Mouse (Mus musculus): ENCODE results near the gene Ramac. TPM values are rescaled to one million over a fixed set of nuclear protein-coding genes. Genes with fewer than 3 reads are reported as not detected.

Ramac gene
- total and polyA plus RNA-seq, 3 experiments = 29.4 to 99.7 (median 41.5) TPM

- H3K9me3 ChIP-seq (replicated peaks) = no peaks in the 10 kb centered on the region
- H3K27me3 ChIP-seq (ENCODE audit: insufficient read depth, low read length) = no peaks in the 10 kb centered on the region
- peaks cover 55% of the 10 kb centered on the region for H3K36me3 ChIP-seq (replicated peaks)
- H3K4me1 ChIP-seq (ENCODE audit: insufficient read depth, low read depth, low read length) = peaks cover 23% of the 10 kb centered on the region
- TF ChIP-seq CTCF (IDR thresholded peaks at IDR 0.05; ENCODE audit: low read depth, low read length) (no peak), GATA2 (IDR thresholded peaks at IDR 0.05; ENCODE audit: borderline replicate concordance, low read depth, low read length) (no peak), GATA1 (IDR thresholded peaks at IDR 0.05; ENCODE audit: borderline replicate concordance, low read length) (no peak), POLR2AphosphoS5 (IDR thresholded peaks at IDR 0.05; ENCODE audit: insufficient replicate concordance, low read depth, low read length) (no peak), TAL1 (conservative IDR thresholded peaks at IDR 0.05; ENCODE audit: low read depth, low read length) (no peak)
- ATAC-seq (ENCODE audit: extremely low read depth, insufficient number of reproducible peaks, low FRiP score, poor library complexity, severe bottlenecking) = peak; percentile 22; the same call in 1 of the 2 replicates
- no peak overlapping the region; the same call in 1 of the 2 replicates for H3K4me3 ChIP-seq (ENCODE audit: low read depth, low read length)
- peak; percentile 66 for DNase-seq (ENCODE audit: low spot score)
Measured at GRCm38 (mm10) chr7:81772786-81773539, 10.2 kb downstream of the Ramac start.

- Histone ChIP-seq H3K36me3 (replicated peaks) (peaks cover 64% of the 10 kb centered on the region), H3K4me1 (ENCODE audit: insufficient read depth, low read depth, low read length) (peaks cover 23% of the 10 kb centered on the region)
- ATAC-seq (ENCODE audit: extremely low read depth, insufficient number of reproducible peaks, low FRiP score, poor library complexity, severe bottlenecking) = no peak
Measured at GRCm38 (mm10) chr7:81775325-81775724, 12.6 kb downstream of the Ramac start.

GRCm38 (mm10) chr7:81777667-81778218 is 15.0 kb downstream of the Ramac start:
- no peak for DNase-seq (ENCODE audit: low spot score)
- H3K9me3 ChIP-seq (replicated peaks) = peaks cover 14% of the 10 kb centered on the region

More at GRCm38 (mm10) chr7:81775325-81775724, 12.6 kb downstream of the Ramac start:
- TF ChIP-seq GATA1 (IDR thresholded peaks at IDR 0.05; ENCODE audit: borderline replicate concordance, low read length) = no peak
- TF ChIP-seq GATA2 (IDR thresholded peaks at IDR 0.05; ENCODE audit: borderline replicate concordance, low read depth, low read length) = no peak
- TF ChIP-seq POLR2AphosphoS5 (IDR thresholded peaks at IDR 0.05; ENCODE audit: insufficient replicate concordance, low read depth, low read length) = no peak
- TF ChIP-seq CTCF (IDR thresholded peaks at IDR 0.05; ENCODE audit: low read depth, low read length) = no peak
- no peak for TF ChIP-seq TAL1 (conservative IDR thresholded peaks at IDR 0.05; ENCODE audit: low read depth, low read length)
- DNase-seq (ENCODE audit: low spot score) = no peak
- H3K27me3 ChIP-seq (ENCODE audit: insufficient read depth, low read length) = no peaks in the 10 kb centered on the region
- peaks cover 4% of the 10 kb centered on the region for H3K9me3 ChIP-seq (replicated peaks)
- H3K4me3 ChIP-seq (ENCODE audit: low read depth, low read length) = no peak overlapping the region

GRCm38 (mm10) chr7:81788536-81788935 is 25.8 kb downstream of the Ramac start:
- Histone ChIP-seq H3K9me3 (replicated peaks) (no peaks in the 10 kb centered on the region), H3K4me3 (ENCODE audit: low read depth, low read length) (peak overlapping the region; percentile 80), H3K4me1 (ENCODE audit: insufficient read depth, low read depth, low read length) (peaks cover 25% of the 10 kb centered on the region), H3K36me3 (replicated peaks) (peaks cover 40% of the 10 kb centered on the region), H3K27me3 (ENCODE audit: insufficient read depth, low read length) (no peaks in the 10 kb centered on the region)
- DNase-seq (ENCODE audit: low spot score) (peak; percentile 16), ATAC-seq (ENCODE audit: extremely low read depth, insufficient number of reproducible peaks, low FRiP score, poor library complexity, severe bottlenecking) (no peak)
- TF ChIP-seq CTCF (IDR thresholded peaks at IDR 0.05; ENCODE audit: low read depth, low read length) (no peak), GATA1 (IDR thresholded peaks at IDR 0.05; ENCODE audit: borderline replicate concordance, low read length) (no peak), GATA2 (IDR thresholded peaks at IDR 0.05; ENCODE audit: borderline replicate concordance, low read depth, low read length) (no peak), POLR2AphosphoS5 (IDR thresholded peaks at IDR 0.05; ENCODE audit: insufficient replicate concordance, low read depth, low read length) (no peak), TAL1 (conservative IDR thresholded peaks at IDR 0.05; ENCODE audit: low read depth, low read length) (no peak)

More at GRCm38 (mm10) chr7:81777667-81778218, 15.0 kb downstream of the Ramac start:
- no peak for TF ChIP-seq CTCF (IDR thresholded peaks at IDR 0.05; ENCODE audit: low read depth, low read length)
- H3K36me3 ChIP-seq (replicated peaks) = peaks cover 72% of the 10 kb centered on the region
- H3K27me3 ChIP-seq (ENCODE audit: insufficient read depth, low read length) = no peaks in the 10 kb centered on the region
- no peak overlapping the region for H3K4me3 ChIP-seq (ENCODE audit: low read depth, low read length)
- H3K4me1 ChIP-seq (ENCODE audit: insufficient read depth, low read depth, low read length) = peaks cover 18% of the 10 kb centered on the region
- no peak for ATAC-seq (ENCODE audit: extremely low read depth, insufficient number of reproducible peaks, low FRiP score, poor library complexity, severe bottlenecking)

GRCm38 (mm10) chr7:81789095-81789757 is 26.5 kb downstream of the Ramac start, which contains the start of gene 3110040N11Rik:
Gene 3110040N11Rik, minus strand, starts transcription at chr7:81789478.
- Histone ChIP-seq H3K4me1 (ENCODE audit: insufficient read depth, low read depth, low read length) (peaks cover 25% of the 10 kb centered on the region), H3K36me3 (replicated peaks) (peaks cover 45% of the 10 kb centered on the region), H3K27me3 (ENCODE audit: insufficient read depth, low read length) (no peaks in the 10 kb centered on the region), H3K9me3 (replicated peaks) (no peaks in the 10 kb centered on the region), H3K4me3 (ENCODE audit: low read depth, low read length) (peak within 1 kb of the TSS; percentile 80)
- TF ChIP-seq POLR2AphosphoS5 (IDR thresholded peaks at IDR 0.05; ENCODE audit: insufficient replicate concordance, low read depth, low read length) = 0 out of 2 replicates have a peak, but pooled peaks have one; percentile 29
- no peak for TF ChIP-seq CTCF (IDR thresholded peaks at IDR 0.05; ENCODE audit: low read depth, low read length)
- DNase-seq (ENCODE audit: low spot score) (peak; percentile 75), ATAC-seq (ENCODE audit: extremely low read depth, insufficient number of reproducible peaks, low FRiP score, poor library complexity, severe bottlenecking) (peak; percentile 79)

GRCm38 (mm10) chr7:81806067-81806466 is 43.3 kb downstream of the Ramac start:
- ATAC-seq (ENCODE audit: extremely low read depth, insufficient number of reproducible peaks, low FRiP score, poor library complexity, severe bottlenecking) = peak; percentile 49; the same call in 1 of the 2 replicates
- DNase-seq (ENCODE audit: low spot score) = no peak
- H3K27me3 ChIP-seq (ENCODE audit: insufficient read depth, low read length) = no peaks in the 10 kb centered on the region
- no peak overlapping the region for H3K4me3 ChIP-seq (ENCODE audit: low read depth, low read length)
- H3K9me3 ChIP-seq (replicated peaks) = no peaks in the 10 kb centered on the region
- TF ChIP-seq GATA1 (IDR thresholded peaks at IDR 0.05; ENCODE audit: borderline replicate concordance, low read length) (no peak), POLR2AphosphoS5 (IDR thresholded peaks at IDR 0.05; ENCODE audit: insufficient replicate concordance, low read depth, low read length) (no peak), CTCF (IDR thresholded peaks at IDR 0.05; ENCODE audit: low read depth, low read length) (no peak), TAL1 (conservative IDR thresholded peaks at IDR 0.05; ENCODE audit: low read depth, low read length) (no peak), GATA2 (IDR thresholded peaks at IDR 0.05; ENCODE audit: borderline replicate concordance, low read depth, low read length) (no peak)
- H3K4me1 ChIP-seq (ENCODE audit: insufficient read depth, low read depth, low read length) = peaks cover 4% of the 10 kb centered on the region; the same call in 1 of the 2 replicates
- H3K36me3 ChIP-seq (replicated peaks) = peaks cover 61% of the 10 kb centered on the region

Other genes starting within 250 kb of the Ramac start
- gene Fsd2, start 196.0 kb upstream of the Ramac start, total RNA-seq (2014; fragmentation: Nextera tagmentation) = not detected in 2 replicates
- gene Fsd2, start 196.0 kb upstream of the Ramac start, total RNA-seq (2017) = 0.05 and 0.06 TPM in 2 replicates
- gene Fsd2, start 196.0 kb upstream of the Ramac start, polyA plus RNA-seq (2012) = not detected in 2 replicates
- gene Whamm, start 191.7 kb upstream of the Ramac start, total RNA-seq (2014; fragmentation: Nextera tagmentation) = 35.3 and 40.6 TPM in 2 replicates
- gene Whamm, start 191.7 kb upstream of the Ramac start, total RNA-seq (2017) = 19.2 and 25.3 TPM in 2 replicates
- gene Whamm, start 191.7 kb upstream of the Ramac start, polyA plus RNA-seq (2012) = 22.5 and 23.6 TPM in 2 replicates
- gene Homer2, start 55.4 kb upstream of the Ramac start, total RNA-seq (2014; fragmentation: Nextera tagmentation) = 24.6 and 35.9 TPM in 2 replicates
- gene Homer2, start 55.4 kb upstream of the Ramac start, total RNA-seq (2017) = 32.5 and 45.9 TPM in 2 replicates
- gene Homer2, start 55.4 kb upstream of the Ramac start, polyA plus RNA-seq (2012) = 37.3 and 50.6 TPM in 2 replicates
- 27.5 and 37.4 TPM in 2 replicates for gene 3110040N11Rik, start 26.6 kb downstream of the Ramac start, total RNA-seq (2014; fragmentation: Nextera tagmentation)
- 61.7 and 71.2 TPM in 2 replicates for gene 3110040N11Rik, start 26.6 kb downstream of the Ramac start, total RNA-seq (2017)
- gene 3110040N11Rik, start 26.6 kb downstream of the Ramac start, polyA plus RNA-seq (2012) = 20.8 and 23.6 TPM in 2 replicates
- gene Btbd1, start 66.5 kb downstream of the Ramac start, total RNA-seq (2014; fragmentation: Nextera tagmentation) = 74.6 and 91.0 TPM in 2 replicates
- gene Btbd1, start 66.5 kb downstream of the Ramac start, total RNA-seq (2017) = 91.8 and 102 TPM in 2 replicates
- gene Btbd1, start 66.5 kb downstream of the Ramac start, polyA plus RNA-seq (2012) = 9.2 and 10.7 TPM in 2 replicates
- gene Gm10160, start 92.9 kb downstream of the Ramac start, total RNA-seq (2014; fragmentation: Nextera tagmentation) = not detected in 2 replicates
- gene Gm10160, start 92.9 kb downstream of the Ramac start, total RNA-seq (2017) = not detected in 2 replicates
- not detected in 2 replicates for gene Gm10160, start 92.9 kb downstream of the Ramac start, polyA plus RNA-seq (2012)
- gene Tm6sf1, start 96.1 kb downstream of the Ramac start, total RNA-seq (2014; fragmentation: Nextera tagmentation) = not detected in 2 replicates
- 0.11 and 0.23 TPM in 2 replicates for gene Tm6sf1, start 96.1 kb downstream of the Ramac start, total RNA-seq (2017)
- not detected in 2 replicates for gene Tm6sf1, start 96.1 kb downstream of the Ramac start, polyA plus RNA-seq (2012)
- not detected in 2 replicates for gene Hdgfl3, start 171.5 kb downstream of the Ramac start, total RNA-seq (2014; fragmentation: Nextera tagmentation)
- gene Hdgfl3, start 171.5 kb downstream of the Ramac start, total RNA-seq (2017) = 0.12 and 0.16 TPM in 2 replicates
- not detected in 2 replicates for gene Hdgfl3, start 171.5 kb downstream of the Ramac start, polyA plus RNA-seq (2012)
- gene Bnc1, start 229.4 kb downstream of the Ramac start, total RNA-seq (2014; fragmentation: Nextera tagmentation) = not detected in 2 replicates
- 0.11 TPM in 1 of 2 replicates, not detected in the other for gene Bnc1, start 229.4 kb downstream of the Ramac start, total RNA-seq (2017)
- not detected in 2 replicates for gene Bnc1, start 229.4 kb downstream of the Ramac start, polyA plus RNA-seq (2012)

Measured in G1E (cell line).